Mouse (Mus musculus) CH12.LX (cell line): ENCODE results near the gene Defb22.

Source experiments
- BHLHE40 ChIP-seq: IDR thresholded peaks from 2 replicates; pipeline ENCODE4 v1.6.1; 2011; ENCODE audit warnings: mild to moderate bottlenecking, low read depth, low read length, improper control_type of control experiment
- CTCF ChIP-seq, 2 experiments: IDR thresholded peaks in 1 of 2; conservative IDR thresholded peaks in 1 of 2; 2 replicates each; pipeline ENCODE4 v1.5.1; 2011 to 2012; ENCODE audit warnings: low read depth in 2 of 2, low read length in 2 of 2, improper control_type of control experiment in 1 of 2, inconsistent platforms in 1 of 2, mild to moderate bottlenecking in 1 of 2, moderate library complexity in 1 of 2
- EP300 ChIP-seq: IDR thresholded peaks from 2 replicates; pipeline ENCODE4 v1.6.1; 2011; ENCODE audit warnings: low read length, improper control_type of control experiment
- MAFK ChIP-seq: IDR thresholded peaks from 2 replicates; pipeline ENCODE4 v1.6.1; 2011; ENCODE audit warnings: low read length, improper control_type of control experiment; ENCODE audit not compliant: insufficient replicate concordance
- POLR2A ChIP-seq: IDR thresholded peaks from 2 replicates; pipeline ENCODE4 v1.6.1; 2011; ENCODE audit warnings: low read depth, mild to moderate bottlenecking, improper control_type of control experiment, low read length
- RAD21 ChIP-seq: IDR thresholded peaks from 2 replicates; pipeline ENCODE4 v1.6.1; 2011; ENCODE audit warnings: low read depth, mild to moderate bottlenecking, low read length, improper control_type of control experiment, moderate library complexity
- RCOR1 ChIP-seq: conservative IDR thresholded peaks from 2 replicates; pipeline ENCODE4 v1.6.1; 2012; ENCODE audit warnings: low read depth, mild to moderate bottlenecking, inconsistent platforms, low read length, improper control_type of control experiment
- SIN3A ChIP-seq: IDR thresholded peaks from 2 replicates; pipeline ENCODE4 v1.6.1; 2012; ENCODE audit warnings: low read length, improper control_type of control experiment, inconsistent platforms
- SMC3 ChIP-seq: IDR thresholded peaks from 2 replicates; pipeline ENCODE4 v1.6.1; 2011; ENCODE audit warnings: low read depth, low read length, improper control_type of control experiment
- UBTF ChIP-seq: IDR thresholded peaks from 2 replicates; pipeline ENCODE4 v1.6.1; 2012; ENCODE audit warnings: low read depth, mild to moderate bottlenecking, inconsistent platforms, low read length, improper control_type of control experiment, moderate library complexity
- ZKSCAN1 ChIP-seq: IDR thresholded peaks from 2 replicates; pipeline ENCODE4 v1.6.1; 2012; ENCODE audit warnings: low read depth, inconsistent platforms, low read length, improper control_type of control experiment, borderline replicate concordance

GRCm38 (mm10) chr2:152480881-152481280 is 9.1 kb downstream of the Defb22 start:
- TF ChIP-seq RCOR1 (no peak), CTCF (conservative IDR thresholded peaks at IDR 0.05 in 1 of 2, IDR thresholded peaks at IDR 0.05 in 1 of 2; ENCODE audit: low read depth in 2 of 2, low read length in 2 of 2) (no peak), POLR2A (no peak), RAD21 (no peak), MAFK (no peak), BHLHE40 (peak; percentile 53), ZKSCAN1 (no peak), UBTF (no peak), SIN3A (no peak), SMC3 (no peak), EP300 (no peak)
